Mouse (Mus musculus): ENCODE data around the gene Smarcad1. TPM values are rescaled to one million over a fixed set of nuclear protein-coding genes. Genes with fewer than 3 reads are reported as not detected.
"Not testable (repeated sequence)": the region's sequence is repeated elsewhere in the genome, so short reads cannot be mapped to it uniquely, and the experiment has no call there.

The Smarcad1 gene
- polyA plus RNA-seq, 1 experiment from 2014 or later = 56.4 TPM

DNA sequence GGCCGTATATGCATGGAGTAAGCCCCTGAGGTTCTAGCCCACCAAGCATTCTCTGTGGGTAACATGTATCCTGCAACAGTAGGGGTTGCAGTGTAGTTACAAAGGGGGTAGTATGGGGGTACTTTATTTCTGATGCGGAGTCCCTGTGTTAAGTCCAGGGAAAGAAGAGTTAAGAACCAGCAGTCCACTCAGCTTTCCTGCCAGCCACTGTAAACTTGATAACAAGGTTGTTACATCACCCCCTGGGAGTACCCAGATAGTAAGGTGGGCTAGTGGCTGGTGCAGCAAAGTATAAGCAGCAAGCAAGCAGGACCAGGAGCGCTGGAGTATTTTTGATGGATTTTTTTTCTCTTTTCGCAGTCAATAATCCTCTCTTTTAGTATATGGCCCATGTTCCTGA, 17.3 kb upstream of the Smarcad1 start:
- H3K4me2 ChIP-seq (replicated peaks) = no peak overlapping the region
- no peak overlapping the region for H3K4me3 ChIP-seq (replicated peaks)
- no peaks in the 10 kb centered on the region for H3K27me3 ChIP-seq (replicated peaks)
- H3K4me1 ChIP-seq (replicated peaks) = no peaks in the 10 kb centered on the region
- ATAC-seq = no peak
- WGBS = 94% methylated on average over 4 of the region's 4 CpGs
- no peak overlapping the region for H3K27ac ChIP-seq
- no peaks in the 10 kb centered on the region for H3K36me3 ChIP-seq
- H3K9me3 ChIP-seq = no peaks in the 10 kb centered on the region
- H3K9ac ChIP-seq = no peak overlapping the region

DNA sequence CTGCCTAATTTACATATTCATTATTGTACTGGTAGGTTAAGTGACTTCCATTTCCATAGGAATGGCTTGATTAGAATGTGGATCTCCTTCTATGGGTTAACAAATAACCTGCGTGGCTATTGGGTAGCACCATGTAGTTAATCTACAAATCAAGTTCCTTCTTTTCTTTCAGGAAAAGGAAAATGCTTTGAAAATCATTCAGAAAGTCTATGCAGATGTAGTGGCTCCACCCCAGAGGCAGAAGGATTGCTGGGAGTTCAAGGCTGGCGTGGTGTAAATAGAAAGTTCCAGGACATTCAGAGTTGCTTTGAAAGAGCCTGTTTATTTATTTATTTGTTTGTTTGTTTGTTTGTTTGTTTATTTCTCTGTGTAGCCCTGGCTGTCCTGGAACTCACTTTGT, 7.7 kb upstream of the Smarcad1 start:
- H3K9ac ChIP-seq = no peak overlapping the region
- H3K36me3 ChIP-seq = no peaks in the 10 kb centered on the region
- no peak overlapping the region for H3K27ac ChIP-seq
- H3K27me3 ChIP-seq (replicated peaks) = no peaks in the 10 kb centered on the region
- no peaks in the 10 kb centered on the region for H3K9me3 ChIP-seq
- H3K4me3 ChIP-seq (replicated peaks) = no peak overlapping the region
- 87% methylated on average over 2 of the region's 2 CpGs for WGBS
- H3K4me1 ChIP-seq (replicated peaks) = no peaks in the 10 kb centered on the region
- ATAC-seq = no peak
- no peak overlapping the region for H3K4me2 ChIP-seq (replicated peaks)

DNA sequence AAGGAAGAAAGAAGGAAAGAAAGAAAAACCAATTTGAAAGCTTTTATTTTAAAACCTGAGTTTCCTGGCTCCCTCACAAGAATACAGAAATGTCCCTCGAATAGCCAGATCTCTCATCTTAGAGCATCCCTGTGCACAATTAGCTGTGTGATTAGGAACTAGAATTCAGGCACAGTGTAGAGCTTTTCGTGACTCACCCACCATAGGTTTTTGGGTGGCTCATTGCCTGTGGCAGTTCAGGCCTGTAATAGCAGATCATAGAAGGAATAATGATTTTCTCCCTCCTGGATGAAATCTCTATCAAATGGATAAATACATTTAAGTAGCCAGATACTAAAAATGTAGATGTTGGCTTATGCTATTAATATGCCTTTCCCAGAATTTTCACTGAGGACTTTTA, 6.9 kb upstream of the Smarcad1 start:
- H3K9me3 ChIP-seq = no peaks in the 10 kb centered on the region
- no peaks in the 10 kb centered on the region for H3K4me1 ChIP-seq (replicated peaks)
- H3K27ac ChIP-seq = no peak overlapping the region
- H3K4me2 ChIP-seq (replicated peaks) = no peak overlapping the region
- no peaks in the 10 kb centered on the region for H3K27me3 ChIP-seq (replicated peaks)
- no peak for ATAC-seq
- H3K36me3 ChIP-seq = no peaks in the 10 kb centered on the region
- H3K9ac ChIP-seq = no peak overlapping the region
- WGBS = 83% methylated on average over 2 of the region's 2 CpGs
- no peak overlapping the region for H3K4me3 ChIP-seq (replicated peaks)

DNA sequence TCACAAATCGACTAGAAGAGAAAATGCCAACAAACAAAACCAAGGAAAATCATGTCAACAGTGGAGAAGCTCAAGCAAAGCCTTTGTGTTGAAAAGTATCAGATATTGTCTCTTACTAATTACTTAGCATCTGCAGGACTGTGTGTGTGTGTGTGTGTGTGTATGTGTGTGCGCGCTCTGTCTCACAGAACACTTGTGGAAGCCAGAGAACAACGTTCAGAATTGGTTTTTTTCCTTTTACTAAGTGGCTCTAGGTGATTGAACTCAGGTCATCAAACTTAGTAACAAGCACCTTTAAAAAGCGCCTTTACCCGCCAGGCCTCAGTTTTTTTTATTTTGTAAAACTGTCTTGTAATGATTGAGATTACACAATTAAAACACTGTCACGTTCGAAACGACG, 451 bp upstream of the Smarcad1 start:
- WGBS = 32% methylated on average over 10 of the region's 10 CpGs
- H3K9ac ChIP-seq = peak overlapping the region; percentile 94; the same call in 1 of the 2 replicates
- peak overlapping the region; percentile 78 for H3K4me3 ChIP-seq (replicated peaks)
- H3K9me3 ChIP-seq = no peaks in the 10 kb centered on the region
- peaks cover 15% of the 10 kb centered on the region for H3K36me3 ChIP-seq
- peaks cover 4% of the 10 kb centered on the region; the same call in 1 of the 2 replicates for H3K4me1 ChIP-seq (replicated peaks)
- H3K27me3 ChIP-seq (replicated peaks) = no peaks in the 10 kb centered on the region
- peak; percentile 26; the same call in 1 of the 2 replicates for ATAC-seq
- H3K4me2 ChIP-seq (replicated peaks) = peak overlapping the region; percentile 64
- H3K27ac ChIP-seq = no peak overlapping the region

DNA sequence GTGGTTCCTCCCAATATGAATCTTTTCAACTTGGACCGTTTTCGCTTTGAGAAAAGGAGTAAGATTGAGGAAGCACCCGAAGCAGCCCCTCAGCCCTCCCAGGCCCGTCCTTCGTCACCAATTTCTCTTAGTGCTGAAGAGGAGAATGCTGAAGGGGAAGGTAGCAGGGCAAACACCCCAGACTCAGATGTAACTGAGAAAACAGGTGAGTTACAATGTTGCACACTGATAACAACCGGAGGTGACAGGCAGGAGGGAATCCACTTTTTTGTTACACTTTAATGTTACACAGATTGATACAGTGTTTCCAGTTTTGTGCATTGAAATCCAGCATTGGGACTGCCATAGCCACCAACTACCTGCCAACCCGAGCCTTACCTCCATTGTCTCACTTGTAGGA, 858 bp downstream of the Smarcad1 start:
- 8% methylated on average over 7 of the region's 7 CpGs for WGBS
- no peak; the same call in 1 of the 2 replicates for ATAC-seq
- Histone ChIP-seq H3K9me3 (no peaks in the 10 kb centered on the region), H3K9ac (peak overlapping the region; percentile 94), H3K27me3 (replicated peaks) (no peaks in the 10 kb centered on the region), H3K36me3 (peaks cover 15% of the 10 kb centered on the region), H3K4me2 (replicated peaks) (peak overlapping the region; percentile 64), H3K4me3 (replicated peaks) (peak overlapping the region; percentile 78), H3K4me1 (replicated peaks) (peaks cover 4% of the 10 kb centered on the region; the same call in 1 of the 2 replicates), H3K27ac (peak overlapping the region; percentile 96)

DNA sequence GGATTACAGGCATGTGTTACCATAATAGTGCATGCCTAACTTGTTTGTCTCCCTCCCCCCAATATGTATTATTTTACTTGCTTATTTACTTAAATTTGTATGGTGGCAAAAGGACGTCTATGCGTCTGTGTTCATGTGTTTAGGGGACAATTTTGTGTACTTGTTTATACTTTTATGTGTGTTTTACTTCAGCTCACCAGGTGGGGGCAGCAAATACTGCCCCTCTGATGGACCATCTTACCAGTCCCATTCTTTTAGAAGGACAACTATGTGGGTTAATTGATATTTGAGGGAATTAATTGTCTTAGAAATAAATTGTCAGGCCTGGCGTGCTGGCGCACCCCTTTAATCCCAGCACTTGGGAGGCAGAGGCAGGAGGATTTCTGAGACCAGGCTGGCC, 6.7 kb downstream of the Smarcad1 start:
- H3K36me3 ChIP-seq = peaks cover 38% of the 10 kb centered on the region

DNA sequence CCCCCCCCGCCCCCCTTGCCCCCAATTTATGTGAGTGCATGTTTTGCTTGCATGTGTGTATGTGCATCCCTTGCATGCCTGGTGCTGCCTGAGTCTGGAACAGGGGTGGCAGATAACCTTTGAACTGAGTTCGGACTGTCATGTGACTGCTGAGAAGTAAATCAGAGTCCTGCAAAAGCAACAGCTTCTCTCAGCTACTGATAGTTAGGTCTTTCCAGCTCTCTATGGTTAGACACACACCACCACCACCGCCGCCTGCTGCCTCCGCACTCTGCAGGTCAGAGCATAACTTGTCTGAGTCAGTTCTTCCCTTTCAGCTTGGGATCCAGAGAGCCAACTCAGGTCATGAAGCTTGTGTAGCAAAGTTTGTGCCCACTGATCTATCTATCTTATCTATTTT, 14.2 kb downstream of the Smarcad1 start:
- Histone ChIP-seq H3K4me1 (replicated peaks) (no peaks in the 10 kb centered on the region), H3K9me3 (no peaks in the 10 kb centered on the region), H3K27me3 (replicated peaks) (no peaks in the 10 kb centered on the region), H3K9ac (no peak overlapping the region), H3K36me3 (peaks cover 28% of the 10 kb centered on the region; the same call in 1 of the 2 replicates), H3K4me2 (replicated peaks) (no peak overlapping the region), H3K4me3 (replicated peaks) (no peak overlapping the region), H3K27ac (no peak overlapping the region)
- no peak for ATAC-seq
- 87% methylated on average over 5 of the region's 5 CpGs for WGBS

More for the DNA sequence above, 6.7 kb downstream of the Smarcad1 start:
- H3K27me3 ChIP-seq (replicated peaks) = no peaks in the 10 kb centered on the region
- no peak overlapping the region for H3K4me3 ChIP-seq (replicated peaks)
- H3K27ac ChIP-seq = no peak overlapping the region
- no peaks in the 10 kb centered on the region for H3K9me3 ChIP-seq
- no peak overlapping the region for H3K9ac ChIP-seq
- no peak overlapping the region for H3K4me2 ChIP-seq (replicated peaks)
- H3K4me1 ChIP-seq (replicated peaks) = no peaks in the 10 kb centered on the region
- no peak for ATAC-seq
- 90% methylated on average over 4 of the region's 4 CpGs for WGBS

DNA sequence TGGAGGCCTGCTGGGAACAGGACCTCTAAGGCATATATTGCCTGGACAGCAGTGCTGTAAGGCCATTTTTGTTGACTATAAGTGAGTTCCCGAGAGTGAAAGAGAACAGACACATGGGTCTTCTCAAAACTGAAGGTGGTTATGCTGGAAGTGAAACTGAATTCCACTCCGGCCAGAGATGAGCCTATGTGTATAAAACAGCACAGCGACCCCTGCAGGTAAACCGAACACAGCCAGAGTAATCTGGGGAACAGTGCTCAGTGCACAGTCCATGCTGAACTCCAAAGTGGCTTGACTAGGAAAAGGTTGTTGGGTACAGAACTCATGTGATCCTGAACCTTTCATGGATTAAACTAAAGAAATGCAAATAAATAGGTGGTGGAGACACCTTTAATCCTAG, 14.8 kb downstream of the Smarcad1 start:
- not testable (repeated sequence) for ATAC-seq; H3K27ac ChIP-seq; H3K9ac ChIP-seq; H3K9me3 ChIP-seq; H3K4me3 ChIP-seq (replicated peaks); H3K4me2 ChIP-seq (replicated peaks); H3K4me1 ChIP-seq (replicated peaks); H3K27me3 ChIP-seq (replicated peaks)
- 76% methylated on average over 4 of the region's 4 CpGs for WGBS
- peaks cover 27% of the 10 kb centered on the region; the same call in 1 of the 2 replicates for H3K36me3 ChIP-seq

DNA sequence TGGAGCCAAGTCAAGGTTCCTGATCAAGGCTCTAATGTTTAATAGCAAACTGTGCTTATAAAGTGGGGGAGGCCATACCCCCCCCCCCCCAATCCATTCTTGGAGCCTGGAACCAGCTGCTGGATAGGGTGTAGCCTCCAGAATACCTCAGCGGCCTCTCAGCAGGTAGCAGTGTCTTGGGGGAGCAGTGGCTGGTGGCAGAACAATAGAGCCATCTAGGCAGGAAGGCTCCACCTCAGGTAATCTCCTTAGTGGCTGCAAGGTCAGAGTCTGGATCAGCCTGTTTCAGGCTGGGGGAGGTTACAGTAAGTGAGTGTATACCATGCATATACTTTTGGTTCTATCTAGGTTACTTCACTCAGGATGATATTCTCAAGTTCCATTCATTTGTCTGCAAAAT, 18.7 kb downstream of the Smarcad1 start:
- Histone ChIP-seq H3K9me3 (no peaks in the 10 kb centered on the region), H3K9ac (no peak overlapping the region), H3K4me3 (replicated peaks) (no peak overlapping the region), H3K4me2 (replicated peaks) (no peak overlapping the region), H3K4me1 (replicated peaks) (no peaks in the 10 kb centered on the region), H3K27me3 (replicated peaks) (no peaks in the 10 kb centered on the region), H3K27ac (no peak overlapping the region), H3K36me3 (peaks cover 19% of the 10 kb centered on the region; the same call in 1 of the 2 replicates)
- no peak for ATAC-seq
- 95% methylated on average over 1 of the region's 1 CpGs for WGBS

DNA sequence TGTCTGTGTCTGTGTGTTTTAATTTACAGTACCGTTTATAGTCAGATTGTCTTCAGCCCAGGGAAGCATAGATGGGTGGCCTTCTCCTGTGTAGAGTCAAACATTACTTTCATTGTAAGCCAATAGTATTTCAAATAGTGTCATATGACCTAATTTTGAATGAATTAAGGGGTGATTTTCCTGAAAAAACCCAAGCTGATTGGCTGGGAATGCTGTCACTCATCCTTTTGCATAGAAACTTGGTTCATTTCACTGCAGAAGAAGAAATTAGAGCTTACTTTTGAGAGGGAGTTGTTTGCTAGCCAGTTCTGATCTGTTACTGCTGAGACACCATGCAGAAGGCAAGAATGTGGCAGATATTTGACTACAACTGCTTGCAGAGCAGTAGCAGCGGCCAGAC, 32.8 kb downstream of the Smarcad1 start:
- Histone ChIP-seq H3K9me3 (no peaks in the 10 kb centered on the region), H3K4me3 (replicated peaks) (no peak overlapping the region), H3K36me3 (peaks cover 16% of the 10 kb centered on the region; the same call in 1 of the 2 replicates), H3K27me3 (replicated peaks) (no peaks in the 10 kb centered on the region), H3K4me2 (replicated peaks) (no peak overlapping the region), H3K9ac (no peak overlapping the region), H3K4me1 (replicated peaks) (no peaks in the 10 kb centered on the region), H3K27ac (no peak overlapping the region)
- 78% methylated on average over 2 of the region's 2 CpGs for WGBS
- no peak for ATAC-seq

DNA sequence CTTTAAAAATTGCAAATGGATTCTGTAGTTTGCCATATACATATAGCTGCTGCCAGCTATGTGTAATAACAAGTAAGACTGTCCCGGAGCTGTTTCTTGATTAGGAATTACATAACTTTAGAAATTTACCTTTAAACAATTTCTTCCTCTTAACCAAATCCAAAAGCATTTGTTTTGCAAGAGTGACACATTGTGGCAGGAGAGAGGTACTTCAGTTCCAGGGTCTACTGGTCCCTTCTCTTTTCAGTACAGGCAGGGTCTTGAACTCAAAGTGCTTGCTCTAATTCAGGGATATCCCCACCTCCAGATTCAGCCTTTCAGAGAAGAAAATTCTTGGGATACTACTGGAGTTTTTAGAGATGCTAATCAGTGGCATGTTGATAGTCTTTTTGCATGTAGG, 36.8 kb downstream of the Smarcad1 start:
- no peak overlapping the region for H3K27ac ChIP-seq
- H3K9ac ChIP-seq = no peak overlapping the region
- WGBS = 97% methylated on average over 1 of the region's 1 CpGs
- H3K9me3 ChIP-seq = no peaks in the 10 kb centered on the region
- H3K27me3 ChIP-seq (replicated peaks) = no peaks in the 10 kb centered on the region
- no peaks in the 10 kb centered on the region for H3K4me1 ChIP-seq (replicated peaks)
- H3K4me2 ChIP-seq (replicated peaks) = no peak overlapping the region
- 0 out of 2 replicates have a peak, but pooled peaks cover 2% of the 10 kb centered on the region for H3K36me3 ChIP-seq
- no peak for ATAC-seq
- no peak overlapping the region for H3K4me3 ChIP-seq (replicated peaks)

DNA sequence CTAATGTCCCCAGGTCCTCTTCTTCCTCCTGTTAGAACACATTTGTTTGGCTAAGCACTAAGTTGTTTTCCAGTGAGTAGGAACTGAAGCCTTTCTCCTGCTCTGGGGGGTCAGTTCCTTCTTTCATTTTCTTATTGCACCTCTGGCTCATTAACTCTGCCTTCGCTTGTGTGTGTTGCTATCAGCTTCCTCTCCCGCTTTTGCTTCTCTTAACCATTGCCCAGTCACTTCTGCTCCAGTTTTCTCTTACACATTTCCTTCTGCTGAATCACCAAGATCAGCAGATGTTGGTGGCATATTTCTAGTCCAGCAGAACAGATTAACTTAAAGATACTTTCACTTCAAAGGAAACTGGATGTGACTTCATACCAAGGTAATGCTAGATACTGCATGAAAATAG, 72.5 kb downstream of the Smarcad1 start:
- H3K4me1 ChIP-seq (replicated peaks) = no peaks in the 10 kb centered on the region
- 91% methylated on average over 2 of the region's 2 CpGs for WGBS
- no peak for ATAC-seq
- peaks cover 10% of the 10 kb centered on the region; the same call in 1 of the 2 replicates for H3K36me3 ChIP-seq
- no peaks in the 10 kb centered on the region for H3K9me3 ChIP-seq
- H3K27me3 ChIP-seq (replicated peaks) = no peaks in the 10 kb centered on the region
- no peak overlapping the region for H3K4me3 ChIP-seq (replicated peaks)
- no peak overlapping the region for H3K27ac ChIP-seq
- no peak overlapping the region for H3K9ac ChIP-seq
- no peak overlapping the region for H3K4me2 ChIP-seq (replicated peaks)

DNA sequence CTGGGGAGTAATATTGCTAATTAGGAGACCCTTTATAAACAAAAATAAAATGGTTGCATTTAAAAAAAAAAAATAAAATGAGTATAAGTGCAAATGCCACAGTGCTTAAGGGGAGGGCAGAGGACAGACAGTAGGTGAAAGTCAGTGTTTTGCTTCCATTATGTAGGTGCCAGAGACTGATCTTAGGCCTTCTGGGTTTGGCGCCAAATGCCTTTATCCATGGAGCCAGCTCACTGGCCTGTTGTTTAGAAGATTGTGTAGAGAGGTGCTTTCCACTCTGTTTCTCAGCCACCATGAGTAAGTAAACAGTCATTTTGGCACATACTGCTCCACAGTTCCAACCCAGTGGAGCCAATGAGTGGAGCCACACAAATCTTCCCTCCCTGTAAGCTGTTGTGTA, 75.2 kb downstream of the Smarcad1 start:
- ATAC-seq = no peak

More for the DNA sequence above, 75.2 kb downstream of the Smarcad1 start:
- H3K27me3 ChIP-seq (replicated peaks) = no peaks in the 10 kb centered on the region
- H3K4me2 ChIP-seq (replicated peaks) = no peak overlapping the region
- H3K4me1 ChIP-seq (replicated peaks) = no peaks in the 10 kb centered on the region
- no peak overlapping the region for H3K27ac ChIP-seq
- 100% methylated on average over 1 of the region's 1 CpGs for WGBS
- no peak overlapping the region for H3K9ac ChIP-seq
- no peaks in the 10 kb centered on the region for H3K9me3 ChIP-seq
- H3K36me3 ChIP-seq = peaks cover 10% of the 10 kb centered on the region; the same call in 1 of the 2 replicates
- H3K4me3 ChIP-seq (replicated peaks) = no peak overlapping the region

Data from intestine, embryonic 15.5 days (tissue).